Mouse (Mus musculus): ENCODE data around the gene Tnk2.

Tnk2 gene

GRCm38 (mm10) chr16:32643661-32644061 is at the start of gene Tnk2:
Gene Tnk2 (plus strand): TSS chr16:32643874.
- peak; percentile 87 for DNase-seq (ENCODE audit: low read depth)

- peak; percentile 63 for DNase-seq (ENCODE audit: low read depth)
Observed at GRCm38 (mm10) chr16:32593916-32594315, 49.8 kb upstream of the Tnk2 start.

GRCm38 (mm10) chr16:32594701-32595100 is 49.0 kb upstream of the Tnk2 start:
- DNase-seq (ENCODE audit: low read depth), result no peak

- no peak for DNase-seq (ENCODE audit: low read depth)
Observed at GRCm38 (mm10) chr16:32595142-32595855, 48.4 kb upstream of the Tnk2 start.

- DNase-seq (ENCODE audit: low read depth), result no peak
Observed at GRCm38 (mm10) chr16:32597909-32598381, 45.7 kb upstream of the Tnk2 start.

- no peak for DNase-seq (ENCODE audit: low read depth)
Observed at GRCm38 (mm10) chr16:32599151-32599550, 44.5 kb upstream of the Tnk2 start.

- no peak for DNase-seq (ENCODE audit: low read depth)
Observed at GRCm38 (mm10) chr16:32602193-32602685, 41.4 kb upstream of the Tnk2 start.

GRCm38 (mm10) chr16:32607562-32608343 is 35.9 kb upstream of the Tnk2 start:
- DNase-seq (ENCODE audit: low read depth), result peak; percentile 18

GRCm38 (mm10) chr16:32608344-32608711 is 35.3 kb upstream of the Tnk2 start:
- no peak for DNase-seq (ENCODE audit: low read depth)

- peak; percentile 99 for DNase-seq (ENCODE audit: low read depth)
Observed at GRCm38 (mm10) chr16:32608712-32609400, 34.8 kb upstream of the Tnk2 start, which contains the start of gene Tfrc. Gene Tfrc (plus strand): TSS chr16:32608920.

GRCm38 (mm10) chr16:32609401-32609779 is 34.3 kb upstream of the Tnk2 start:
- DNase-seq (ENCODE audit: low read depth), result peak; percentile 54

GRCm38 (mm10) chr16:32610460-32611255 is 33.0 kb upstream of the Tnk2 start:
- DNase-seq (ENCODE audit: low read depth), result no peak

- no peak for DNase-seq (ENCODE audit: low read depth)
Observed at GRCm38 (mm10) chr16:32612052-32612451, 31.6 kb upstream of the Tnk2 start.

GRCm38 (mm10) chr16:32613269-32613834 is 30.3 kb upstream of the Tnk2 start:
- DNase-seq (ENCODE audit: low read depth), result no peak

GRCm38 (mm10) chr16:32614047-32614446 is 29.6 kb upstream of the Tnk2 start:
- peak; percentile 28 for DNase-seq (ENCODE audit: low read depth)

GRCm38 (mm10) chr16:32618946-32619345 is 24.7 kb upstream of the Tnk2 start:
- DNase-seq (ENCODE audit: low read depth), result no peak

GRCm38 (mm10) chr16:32628140-32628539 is 15.5 kb upstream of the Tnk2 start:
- DNase-seq (ENCODE audit: low read depth), result no peak

- no peak for DNase-seq (ENCODE audit: low read depth)
Observed at GRCm38 (mm10) chr16:32632328-32632824, 11.3 kb upstream of the Tnk2 start.

- no peak for DNase-seq (ENCODE audit: low read depth)
Observed at GRCm38 (mm10) chr16:32633486-32634012, 10.1 kb upstream of the Tnk2 start.

GRCm38 (mm10) chr16:32634183-32634582 is 9.5 kb upstream of the Tnk2 start:
- no peak for DNase-seq (ENCODE audit: low read depth)

- no peak for DNase-seq (ENCODE audit: low read depth)
Observed at GRCm38 (mm10) chr16:32635314-32635713, 8.4 kb upstream of the Tnk2 start.
